Mouse (Mus musculus) frontal cortex, postnatal 14 days (tissue): Measurements from ENCODE around the gene Egflam.

Experiments
- DNase-seq, 2 experiments: peaks; one replicate each; pipeline ENCODE4 v3.0.0; 2022; ENCODE audit warnings: low spot score in 2 of 2

The Egflam gene

GRCm38 (mm10) chr15:7397818-7398608, at the start of gene Egflam:
TSS of gene Egflam (minus strand) at chr15:7398395.
- DNase-seq: no peak

- no peak for DNase-seq
These were observed 45.5 kb upstream of the Egflam start for GRCm38 (mm10) chr15:7443396-7444315.

GRCm38 (mm10) chr15:7442148-7443100, 44.2 kb upstream of the Egflam start:
- DNase-seq: no peak

GRCm38 (mm10) chr15:7424282-7424681, 26.1 kb upstream of the Egflam start:
- DNase-seq: no peak

GRCm38 (mm10) chr15:7404521-7404920, 6.3 kb upstream of the Egflam start:
- no peak for DNase-seq

- no peak for DNase-seq
These were observed 680 bp upstream of the Egflam start for GRCm38 (mm10) chr15:7398609-7399540.

- no peak for DNase-seq
These were observed 763 bp downstream of the Egflam start for GRCm38 (mm10) chr15:7397446-7397817.

- no peak for DNase-seq
These were observed 14.8 kb downstream of the Egflam start for GRCm38 (mm10) chr15:7383349-7383748.

- DNase-seq: no peak
These were observed 15.7 kb downstream of the Egflam start for GRCm38 (mm10) chr15:7382457-7382856.

GRCm38 (mm10) chr15:7352635-7353051, 45.6 kb downstream of the Egflam start:
- no peak for DNase-seq

GRCm38 (mm10) chr15:7340703-7341309, 57.4 kb downstream of the Egflam start:
- DNase-seq: no peak

GRCm38 (mm10) chr15:7334517-7335298, 63.5 kb downstream of the Egflam start:
- DNase-seq: no peak

- no peak for DNase-seq
These were observed 65.3 kb downstream of the Egflam start for GRCm38 (mm10) chr15:7332875-7333274.

- DNase-seq: no peak
These were observed 75.4 kb downstream of the Egflam start for GRCm38 (mm10) chr15:7322599-7323311.

- no peak for DNase-seq
These were observed 77.3 kb downstream of the Egflam start for GRCm38 (mm10) chr15:7320901-7321300.

GRCm38 (mm10) chr15:7315539-7315938, 82.7 kb downstream of the Egflam start:
- no peak for DNase-seq

GRCm38 (mm10) chr15:7308711-7309110, 89.5 kb downstream of the Egflam start:
- DNase-seq: no peak

GRCm38 (mm10) chr15:7299892-7300291, 98.3 kb downstream of the Egflam start:
- DNase-seq: no peak

- no peak for DNase-seq
These were observed 103.0 kb downstream of the Egflam start for GRCm38 (mm10) chr15:7295199-7295598.
